Mouse (Mus musculus) lung, adult 2 months (tissue): ENCODE measurements around the gene Tmem256. TPM values are rescaled to one million over a fixed set of nuclear protein-coding genes. Genes with fewer than 3 reads are reported as not detected.

Experiments used
- DNase-seq: peaks from one replicate; pipeline ENCODE4 v3.0.0; 2022
- H3K4me1 ChIP-seq: fragments of 200-500 bp; 2 replicates; pipeline ENCODE4 v1.6.1; 2011; ENCODE audit warnings: low read length; ENCODE audit not compliant: control insufficient read depth, insufficient read depth
- H3K4me3 ChIP-seq: fragments of 200-500 bp; replicated peaks from 2 replicates; pipeline ENCODE3; 2011; ENCODE audit warnings: low read depth, mild to moderate bottlenecking, control low read depth, low read length; ENCODE audit errors: extremely low read depth
- CTCF ChIP-seq: fragments of 200-500 bp; IDR thresholded peaks from 2 replicates; pipeline ENCODE4 v1.5.1; 2011; ENCODE audit warnings: mild to moderate bottlenecking, low read length, control low read depth; ENCODE audit not compliant: insufficient read depth
- POLR2A ChIP-seq: fragments of 200-500 bp; IDR thresholded peaks from 2 replicates; pipeline ENCODE4 v1.6.1; 2011; ENCODE audit warnings: low read depth, mild to moderate bottlenecking, control low read depth, low read length, borderline replicate concordance; ENCODE audit errors: extremely low read depth
- WGBS: fragments of 180-500 bp; shearing (Covaris S2); methylation state at CpG from one replicate; pipeline ENCODE4 v1.1.7; 2018; 5-methylcytosine and 5-hydroxymethylcytosine counted together
- polyA plus RNA-seq: library from polyadenylated mRNA; depleted of rRNA; stranded (reverse); fragments of >200 nt; gene quantifications from 2 replicates; pipeline ENCODE4 v1.2.3, GENCODE M21; 2012

Gene Tmem256
- polyA plus RNA-seq, 1 experiment, result 151 TPM

DNA sequence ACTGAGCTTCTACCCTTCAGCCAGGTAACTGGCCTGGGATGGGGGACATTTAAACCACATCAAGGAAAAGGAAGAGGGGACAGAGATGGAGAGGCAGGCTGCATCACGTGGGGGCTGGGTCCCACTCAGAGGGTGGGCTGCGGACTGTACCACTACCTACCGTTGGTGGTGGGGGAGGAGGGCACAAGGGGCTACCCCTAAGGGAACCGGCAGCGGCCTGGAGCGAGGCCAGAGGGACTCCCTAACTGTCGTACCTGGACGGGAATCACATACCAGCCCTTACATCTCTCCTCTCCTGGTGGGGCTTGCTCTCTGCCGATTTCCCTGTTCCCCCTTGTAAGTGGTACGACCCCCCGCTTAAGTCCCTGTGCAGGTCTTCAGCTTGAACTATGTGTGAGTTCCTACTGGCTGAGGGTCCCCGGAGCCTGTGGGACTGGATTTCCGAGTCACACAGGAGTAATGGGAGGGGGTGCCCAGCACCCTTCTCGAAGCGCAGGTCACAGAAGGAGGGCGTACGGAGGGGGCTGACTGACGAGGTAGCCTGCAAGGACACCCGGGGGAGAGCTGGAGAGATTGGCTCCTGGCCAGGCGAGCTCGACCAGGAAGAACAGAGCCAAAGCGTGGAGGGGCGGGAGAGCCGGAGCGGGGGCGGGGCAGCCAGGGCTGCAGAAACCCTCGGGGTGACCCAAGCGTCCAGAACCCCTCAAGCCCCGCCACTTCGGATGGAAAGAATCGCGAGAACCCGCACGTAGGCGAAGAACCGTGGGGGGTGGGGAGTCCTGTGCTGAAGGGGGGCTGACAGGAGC is 37.7 kb upstream of the Tmem256 start:
- TF ChIP-seq CTCF, result no peak
- TF ChIP-seq POLR2A, result no peak
- peak; percentile 37 for DNase-seq
- WGBS, result 2% methylated on average over 36 of the region's 36 CpGs
- H3K4me1 ChIP-seq, result peaks cover 20% of the 10 kb centered on the region
- peak overlapping the region; percentile 39 for H3K4me3 ChIP-seq

DNA sequence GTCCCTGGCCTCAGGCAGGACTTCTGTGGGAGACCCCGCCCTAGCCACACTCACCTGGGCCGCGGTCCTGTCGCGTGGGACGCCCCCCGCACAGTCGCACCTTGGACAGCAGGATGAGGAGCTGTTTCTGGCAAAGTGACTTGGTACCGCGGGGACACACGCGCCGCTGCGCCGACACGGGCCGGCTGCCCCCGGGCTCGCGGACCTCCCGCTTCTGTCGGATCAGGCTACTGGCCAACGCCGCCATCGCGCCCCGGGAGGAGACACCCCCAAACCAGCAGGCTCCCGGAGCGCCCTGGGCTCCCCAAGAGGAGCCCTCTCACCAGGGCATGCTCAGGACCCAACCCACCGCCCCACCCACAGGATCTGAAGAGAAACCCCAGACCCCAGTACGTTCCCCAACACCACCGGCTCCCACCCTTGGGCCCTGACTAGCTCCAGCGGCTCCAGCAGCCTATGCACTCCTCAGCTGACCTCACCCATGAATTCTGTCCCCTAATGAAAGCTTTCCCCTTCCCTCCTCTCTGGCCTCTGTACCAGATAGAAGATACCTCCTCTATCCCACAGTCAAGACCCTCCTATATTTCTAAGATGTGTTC is 36.8 kb upstream of the Tmem256 start, which contains the start of gene Fgf11:
Gene Fgf11, minus strand, starts transcription at position 479 of the 599 bp plus-strand sequence.
- TF ChIP-seq CTCF (no peak), POLR2A (no peak)
- peak within 1 kb of the TSS; percentile 67 for H3K4me3 ChIP-seq
- no peak for DNase-seq
- 4% methylated on average over 33 of the region's 33 CpGs for WGBS
- H3K4me1 ChIP-seq, result peaks cover 20% of the 10 kb centered on the region

DNA sequence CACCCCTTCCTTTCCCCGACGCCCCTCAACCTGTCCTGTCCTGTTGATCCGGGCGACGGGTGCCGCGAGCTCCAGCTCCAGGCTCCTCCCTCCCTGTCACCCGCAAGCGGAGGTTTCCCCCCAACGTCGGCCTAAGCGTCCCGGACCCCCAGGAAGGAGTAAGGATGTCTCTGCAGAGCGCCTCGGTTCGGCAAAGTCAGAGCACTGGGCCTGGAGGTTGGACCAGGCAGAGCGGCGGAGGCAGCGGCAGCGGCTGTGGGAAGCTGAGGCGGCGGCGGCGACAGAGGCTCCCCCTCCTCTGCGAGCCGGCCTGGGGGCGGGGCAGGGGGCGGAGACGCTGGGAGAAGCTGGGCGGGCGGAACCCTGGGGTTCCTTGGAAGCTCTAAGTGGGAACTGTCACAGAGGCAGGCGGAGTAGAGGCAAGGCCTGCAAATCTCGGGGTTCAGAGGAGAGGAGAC is 35.6 kb upstream of the Tmem256 start:
- peak; percentile 44; the same call in 1 of the 2 replicates for TF ChIP-seq POLR2A
- TF ChIP-seq CTCF, result no peak
- under 1% methylated on average over 31 of the region's 33 CpGs for WGBS
- H3K4me3 ChIP-seq, result peak overlapping the region; percentile 67
- H3K4me1 ChIP-seq, result peaks cover 20% of the 10 kb centered on the region
- peak; percentile 90 for DNase-seq

DNA sequence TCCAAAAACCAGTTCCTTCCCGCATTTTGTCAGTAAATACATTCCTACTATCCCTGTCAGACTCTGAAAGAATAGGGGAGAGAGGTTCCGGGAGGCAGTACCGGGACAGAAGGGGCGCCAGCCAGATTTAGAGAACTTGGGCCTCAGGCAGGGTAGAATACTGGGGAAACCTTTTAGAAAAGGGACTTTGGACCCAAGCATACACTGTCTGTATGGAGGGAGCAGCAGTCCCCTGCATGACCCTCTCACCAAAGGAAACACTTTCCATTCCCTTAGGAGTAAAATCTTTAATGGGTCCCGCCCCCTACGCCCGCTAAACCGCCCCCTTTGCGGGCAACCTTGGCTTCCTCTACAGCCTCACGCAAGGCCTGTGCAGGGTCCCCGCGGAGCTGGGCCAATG is 35.0 kb upstream of the Tmem256 start:
- TF ChIP-seq POLR2A (no peak), CTCF (no peak)
- Histone ChIP-seq H3K4me1 (peaks cover 20% of the 10 kb centered on the region), H3K4me3 (peak overlapping the region; percentile 35)
- 4% methylated on average over 12 of the region's 12 CpGs for WGBS
- DNase-seq, result no peak

DNA sequence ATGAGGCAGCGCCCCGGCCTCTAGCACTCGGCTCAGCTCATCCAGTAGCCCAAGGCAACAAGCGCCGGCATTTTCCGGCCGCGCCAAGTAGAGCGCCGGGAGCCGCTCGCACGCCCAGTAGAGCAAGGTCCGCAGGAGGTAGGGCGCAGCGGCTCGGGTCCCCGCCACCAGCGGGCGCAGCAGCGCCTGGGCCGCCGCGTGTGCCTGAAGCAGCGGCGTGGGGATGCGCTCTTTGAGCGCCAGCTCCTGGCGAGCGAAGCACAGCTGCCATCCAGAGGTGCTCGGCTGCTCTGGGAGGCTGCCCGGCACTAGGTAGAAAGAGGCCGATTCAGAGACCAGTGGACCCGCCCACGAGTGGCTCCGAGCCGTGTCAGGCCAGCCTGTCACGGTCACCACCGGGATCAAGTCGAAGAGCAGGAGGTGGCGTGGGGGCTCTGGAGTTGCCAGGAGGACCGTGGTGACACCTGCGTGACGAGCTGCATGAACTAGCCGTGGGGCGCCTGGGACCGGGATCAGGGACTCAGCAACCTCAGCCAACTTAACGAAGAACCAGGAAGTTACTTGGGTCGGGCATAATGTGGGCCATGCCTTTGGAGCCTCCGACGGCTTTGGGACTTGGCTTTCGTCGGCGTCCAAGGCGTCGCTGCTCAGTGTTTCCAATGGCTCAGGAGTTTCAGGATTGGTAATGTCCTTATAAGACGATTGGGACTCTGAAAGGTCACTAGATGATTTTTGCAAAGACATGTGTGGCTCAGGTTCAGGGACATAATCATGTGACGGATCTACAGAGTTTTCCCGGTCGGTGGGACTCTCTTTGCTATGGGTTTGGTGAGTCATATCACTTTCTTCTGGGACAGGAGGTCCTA is 34.3 kb upstream of the Tmem256 start:
- WGBS, result 2% methylated on average over 60 of the region's 60 CpGs
- TF ChIP-seq POLR2A (no peak; the same call in 1 of the 2 replicates), CTCF (peak; percentile 33; the same call in 1 of the 2 replicates)
- peaks cover 20% of the 10 kb centered on the region for H3K4me1 ChIP-seq
- H3K4me3 ChIP-seq, result peak overlapping the region; percentile 35
- DNase-seq, result peak; percentile 76

DNA sequence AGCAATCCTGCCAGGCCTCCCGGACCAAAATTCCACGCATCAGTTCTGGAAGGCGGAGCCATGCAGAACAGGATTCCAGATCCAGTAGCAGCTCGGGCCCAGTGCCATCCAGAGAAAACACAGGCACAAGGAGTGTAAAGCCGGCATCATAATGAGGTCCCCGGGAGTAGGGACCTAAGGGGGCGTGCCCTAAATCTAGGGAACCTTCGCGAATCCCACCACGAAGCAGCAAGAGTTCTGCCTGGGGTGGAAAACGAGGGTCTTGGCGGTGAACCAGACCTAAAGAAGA is 33.7 kb upstream of the Tmem256 start:
- no peak for TF ChIP-seq CTCF
- TF ChIP-seq POLR2A, result no peak
- H3K4me3 ChIP-seq, result no peak overlapping the region
- peak; percentile 37 for DNase-seq
- 13% methylated on average over 12 of the region's 12 CpGs for WGBS
- peaks cover 20% of the 10 kb centered on the region for H3K4me1 ChIP-seq

DNA sequence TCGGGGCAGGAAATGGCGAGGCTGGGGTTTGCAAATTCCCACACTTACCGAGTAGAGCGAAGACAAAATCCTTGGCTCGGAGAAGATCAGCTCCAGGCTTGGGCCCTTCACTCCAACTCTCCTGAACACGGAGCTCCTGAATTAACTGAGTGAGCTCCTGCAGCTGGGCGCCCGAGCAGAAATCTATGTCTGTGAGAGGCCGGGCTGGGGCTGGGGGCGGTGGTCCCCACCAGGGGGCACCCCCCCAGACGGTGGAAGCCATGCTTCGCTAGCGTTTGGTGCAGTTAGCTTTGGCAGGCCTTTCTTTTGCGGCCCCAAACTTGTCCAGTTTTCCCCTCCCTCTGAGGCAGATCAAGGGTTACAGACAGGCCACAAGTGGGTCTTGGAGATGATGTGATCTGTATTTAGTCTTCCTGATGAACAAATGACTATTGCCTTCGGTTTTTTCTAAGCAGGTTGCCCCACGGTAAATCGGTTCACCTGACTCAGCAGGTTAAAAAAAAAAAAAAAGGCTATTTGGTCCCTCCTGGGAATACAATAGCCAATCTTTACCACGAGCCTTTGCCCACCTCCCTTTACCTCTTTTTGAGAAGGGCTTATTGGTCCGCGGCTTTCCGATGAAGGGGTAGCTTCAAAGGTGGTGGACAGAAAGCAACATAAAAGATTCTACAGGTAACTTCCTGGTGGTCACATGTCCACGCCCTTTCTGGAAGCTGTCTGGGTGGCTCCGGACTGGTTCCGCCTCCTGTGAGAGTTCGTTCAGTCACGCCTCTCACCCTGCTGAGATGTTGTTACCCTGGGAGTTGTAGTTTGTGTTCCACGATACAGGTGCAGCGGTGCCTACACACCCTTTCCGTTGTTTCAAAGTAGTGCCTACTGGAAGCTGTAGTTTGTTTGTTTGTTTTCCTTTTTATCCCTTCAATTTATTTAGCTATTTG is 33.1 kb upstream of the Tmem256 start, which contains the start of gene Tmem102:
Gene Tmem102, minus strand, starts transcription at position 653 of the 938 bp plus-strand sequence.
- Histone ChIP-seq H3K4me1 (peaks cover 18% of the 10 kb centered on the region), H3K4me3 (peak within 1 kb of the TSS; percentile 57)
- peak; percentile 63 for DNase-seq
- TF ChIP-seq CTCF (no peak), POLR2A (no peak)
- WGBS, result 28% methylated on average over 29 of the region's 29 CpGs

DNA sequence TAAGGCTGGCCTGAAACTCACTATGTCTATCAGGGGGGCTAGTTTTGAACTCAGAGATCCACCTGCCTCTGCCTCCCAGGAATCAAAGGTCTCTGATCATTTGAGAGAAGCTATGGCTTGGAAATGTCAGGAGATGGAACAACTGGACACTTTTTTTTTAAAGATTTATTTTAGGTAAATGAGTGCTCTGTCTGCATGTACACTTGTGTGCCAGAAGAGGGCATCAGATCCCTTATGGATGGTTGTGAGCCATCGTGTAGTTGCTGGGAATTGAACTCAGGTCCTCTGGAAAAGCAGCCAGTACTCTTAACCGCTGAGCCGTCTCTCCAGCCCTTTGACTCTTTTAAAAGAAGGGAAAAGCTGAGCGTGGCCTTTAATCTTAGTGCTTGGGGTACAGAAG is 31.9 kb upstream of the Tmem256 start:
- Histone ChIP-seq H3K4me3 (no peak overlapping the region), H3K4me1 (peaks cover 9% of the 10 kb centered on the region)
- TF ChIP-seq POLR2A (no peak), CTCF (no peak)
- WGBS, result 83% methylated on average over 4 of the region's 4 CpGs
- DNase-seq, result no peak
